Mouse (Mus musculus): Measurements from ENCODE around the gene Taar7b.

DNA sequence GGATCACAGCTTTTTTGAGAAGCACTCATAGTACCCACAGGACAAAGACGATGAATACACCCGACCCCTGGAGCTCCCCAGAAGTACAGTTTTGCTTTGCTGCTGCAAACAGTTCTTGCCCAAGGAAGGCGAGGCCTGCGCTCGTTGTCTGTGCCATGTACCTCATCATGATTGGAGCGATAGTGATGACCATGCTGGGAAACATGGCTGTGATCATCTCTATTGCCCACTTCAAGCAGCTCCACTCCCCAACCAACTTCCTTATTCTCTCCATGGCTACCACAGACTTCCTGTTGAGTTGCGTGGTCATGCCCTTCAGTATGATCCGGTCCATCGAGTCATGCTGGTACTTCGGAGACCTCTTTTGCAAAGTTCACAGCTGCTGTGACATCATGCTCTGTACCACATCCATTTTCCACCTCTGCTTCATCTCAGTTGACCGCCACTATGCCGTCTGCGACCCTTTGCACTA lies 39.3 kb upstream of the Taar7b start, which contains the start of gene Taar4:
- TF ChIP-seq CTCF (conservative IDR thresholded peaks at IDR 0.05; ENCODE audit: low read length) (no peak), POU5F1 (IDR thresholded peaks at IDR 0.05; ENCODE audit: borderline replicate concordance, low read length) (no peak), NANOG (IDR thresholded peaks at IDR 0.05; ENCODE audit: borderline replicate concordance, low read length) (no peak)
